ENCODE assay signal across 8 mouse cellular contexts in the genomic region with DNA sequence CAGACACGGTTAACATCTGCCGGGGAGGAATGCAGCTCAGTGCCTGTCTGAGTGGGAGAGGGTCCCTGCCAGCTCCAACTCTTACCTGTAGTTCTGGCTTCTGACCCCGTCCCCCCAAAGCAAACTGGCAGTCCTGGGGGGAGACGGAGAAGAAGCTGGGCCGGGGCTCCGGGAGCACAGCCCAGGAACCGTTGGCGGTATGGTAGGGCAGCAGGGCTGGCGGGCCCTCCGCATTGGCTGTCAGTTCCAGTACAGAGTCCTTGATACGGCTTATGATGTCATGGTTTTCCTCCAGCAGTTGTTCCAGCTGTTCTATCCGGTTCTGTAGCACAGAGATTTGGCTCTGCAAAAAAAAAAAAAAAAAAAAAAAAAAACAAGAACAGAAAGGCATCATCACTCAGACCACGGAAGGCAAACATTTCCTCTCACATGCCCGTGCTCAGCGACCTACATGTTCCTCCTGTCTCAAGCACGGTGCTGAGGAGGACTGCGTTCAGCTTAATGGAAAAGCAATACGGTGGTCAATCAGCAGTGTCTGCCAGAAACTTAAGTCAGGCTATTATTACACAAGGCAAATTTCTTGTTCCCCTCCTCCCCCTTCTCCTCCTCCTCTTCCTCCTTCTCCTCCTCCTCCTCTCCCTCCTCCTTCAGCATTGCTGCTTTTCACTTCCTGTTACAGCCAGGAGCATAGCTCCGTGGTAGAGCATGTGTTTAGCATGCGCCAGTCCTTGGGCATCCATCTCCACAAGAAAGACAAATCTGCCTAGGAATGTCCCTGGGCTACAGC. TPM values are rescaled to one million over a fixed set of nuclear protein-coding genes. Genes with fewer than 3 reads are reported as not detected.
DNase-seq lines count a peak whose midpoint lies in the region; ATAC-seq lines count a peak whose summit lies in the region.

No protein-coding gene starts in this region.

- DNase-seq in forebrain, embryonic 14.5 days (ENCODE audit: low spot score) = no peak
- peak; percentile 71 for DNase-seq in CD4-positive, CD25-positive, alpha-beta regulatory T cell, adult 2 months (ENCODE audit: low read depth, low spot score)
- peak; percentile 32 for DNase-seq in lung, postnatal 36 days
- DNase-seq in right cerebral cortex, postnatal 10 days (ENCODE audit: low spot score in 2 of 2) = no peak
- DNase-seq in kidney, postnatal 4 days = no peak
- no peak for DNase-seq in retina, postnatal 1 day

- no peak overlapping the region for H3K27ac ChIP-seq in forebrain, embryonic 12.5 days
- no peak overlapping the region for H3K27ac ChIP-seq in forebrain, embryonic 14.5 days (ENCODE audit: low read depth, low read length)
- peak overlapping the region in 1 of 2 experiments; percentile 47; a peak in 3 of 4 replicates for H3K27ac ChIP-seq in heart, embryonic 14.5 days (replicated peaks in 1 of 2; ENCODE audit: control insufficient read depth in 1 of 2, insufficient read depth in 1 of 2, low read depth in 2 of 2, low read length in 2 of 2)

- 0 out of 2 replicates have a peak overlapping the region, but pooled peaks have one; percentile 82 for H3K4me2 ChIP-seq in forebrain, embryonic 12.5 days
- H3K4me2 ChIP-seq in forebrain, embryonic 14.5 days (ENCODE audit: low read length) = no peak overlapping the region
- H3K4me2 ChIP-seq in heart, embryonic 14.5 days (ENCODE audit: low read length) = peak overlapping the region; percentile 76

- ATAC-seq in forebrain, embryonic 12.5 days (ENCODE audit: low FRiP score) = no peak
- ATAC-seq in forebrain, embryonic 14.5 days = no peak
- peak; percentile 24; the same call in 1 of the 2 replicates for ATAC-seq in heart, embryonic 14.5 days (ENCODE audit: insufficient number of reproducible peaks, insufficient read depth, low FRiP score, low read depth)

- peaks cover 16% of the 10 kb centered on the region for H3K4me1 ChIP-seq in forebrain, embryonic 12.5 days
- 0 out of 2 replicates have a peak, but pooled peaks cover 2% of the 10 kb centered on the region for H3K4me1 ChIP-seq in forebrain, embryonic 14.5 days (ENCODE audit: control insufficient read depth, insufficient read depth, low read length)
- H3K4me1 ChIP-seq in heart, embryonic 14.5 days (ENCODE audit: control insufficient read depth in 2 of 2, insufficient read depth in 2 of 2, low read length in 2 of 2) = peaks cover 10 to 20% of the 10 kb centered on the region in 2 experiments

- 88% methylated on average over 20 of the region's 20 CpGs for WGBS in forebrain, embryonic 12.5 days
- WGBS in forebrain, embryonic 14.5 days = 88% methylated on average over 20 of the region's 20 CpGs
- WGBS in heart, embryonic 14.5 days = 67% methylated on average over 20 of the region's 20 CpGs

- no peak overlapping the region for H3K4me3 ChIP-seq in forebrain, embryonic 12.5 days (replicated peaks)
- H3K4me3 ChIP-seq in forebrain, embryonic 14.5 days (ENCODE audit: low read depth, low read length) = no peak overlapping the region
- H3K4me3 ChIP-seq in heart, embryonic 14.5 days (ENCODE audit: control insufficient read depth in 1 of 2, insufficient read depth in 1 of 2, low read depth in 1 of 2, low read length in 2 of 2) = no peak overlapping the region

- H3K36me3 ChIP-seq in forebrain, embryonic 12.5 days (replicated peaks) = peaks cover 42% of the 10 kb centered on the region
- peaks cover 38% of the 10 kb centered on the region for H3K36me3 ChIP-seq in forebrain, embryonic 14.5 days (ENCODE audit: control insufficient read depth, insufficient read depth, low read length)
- peaks cover 42% of the 10 kb centered on the region for H3K36me3 ChIP-seq in heart, embryonic 14.5 days (ENCODE audit: control insufficient read depth, insufficient read depth, low read length)

- peaks cover 3% of the 10 kb centered on the region; the same call in 1 of the 2 replicates for H3K27me3 ChIP-seq in forebrain, embryonic 12.5 days
- no peaks in the 10 kb centered on the region for H3K27me3 ChIP-seq in forebrain, embryonic 14.5 days (replicated peaks; ENCODE audit: control insufficient read depth, insufficient read depth, low read length)
- no peaks in the 10 kb centered on the region for H3K27me3 ChIP-seq in heart, embryonic 14.5 days (ENCODE audit: control insufficient read depth, insufficient read depth, low read length)

- H3K9ac ChIP-seq in forebrain, embryonic 12.5 days = 0 out of 2 replicates have a peak overlapping the region, but pooled peaks have one; percentile 17
- H3K9ac ChIP-seq in forebrain, embryonic 14.5 days (ENCODE audit: low read length) = no peak overlapping the region
- peak overlapping the region; percentile 30; the same call in 1 of the 2 replicates for H3K9ac ChIP-seq in heart, embryonic 14.5 days (ENCODE audit: low read length)

- H3K9me3 ChIP-seq in forebrain, embryonic 12.5 days = no peaks in the 10 kb centered on the region
- no peaks in the 10 kb centered on the region for H3K9me3 ChIP-seq in forebrain, embryonic 14.5 days (replicated peaks; ENCODE audit: control insufficient read depth, low read length)
- H3K9me3 ChIP-seq in heart, embryonic 14.5 days (ENCODE audit: control insufficient read depth, low read length) = 0 out of 2 replicates have a peak, but pooled peaks cover 4% of the 10 kb centered on the region

RNA-seq across cellular contexts. Expression of a gene that starts 2.3 kb away (rescaled TPM):
- polyA plus RNA-seq in forebrain, embryonic 12.5 days (2016; fragmentation: Nextera tagmentation; extraction: Ambion mirVana) = 23.8 and 26.0 TPM in 2 replicates
- polyA plus RNA-seq in forebrain, embryonic 14.5 days (2014; fragmentation: Nextera tagmentation; extraction: Ambion mirVana) = 7.6 and 10.5 TPM in 2 replicates
- 15.9 and 19.5 TPM in 2 replicates for polyA plus RNA-seq in heart, embryonic 14.5 days (2014; fragmentation: Nextera tagmentation; extraction: Ambion mirVana)

RNA-seq across cellular contexts. Expression of a gene that starts 18.9 kb away (rescaled TPM):
- polyA plus RNA-seq in forebrain, embryonic 12.5 days (2016; fragmentation: Nextera tagmentation; extraction: Ambion mirVana) = 6.6 and 7.4 TPM in 2 replicates
- polyA plus RNA-seq in forebrain, embryonic 14.5 days (2014; fragmentation: Nextera tagmentation; extraction: Ambion mirVana) = 2.4 and 3.5 TPM in 2 replicates
- polyA plus RNA-seq in heart, embryonic 14.5 days (2014; fragmentation: Nextera tagmentation; extraction: Ambion mirVana) = 12.3 and 13.5 TPM in 2 replicates

RNA-seq across cellular contexts. Expression of a gene that starts 25.9 kb away (rescaled TPM):
- polyA plus RNA-seq in forebrain, embryonic 12.5 days (2016; fragmentation: Nextera tagmentation; extraction: Ambion mirVana) = 24.4 and 28.3 TPM in 2 replicates
- 27.2 and 30.7 TPM in 2 replicates for polyA plus RNA-seq in forebrain, embryonic 14.5 days (2014; fragmentation: Nextera tagmentation; extraction: Ambion mirVana)
- 18.2 and 23.1 TPM in 2 replicates for polyA plus RNA-seq in heart, embryonic 14.5 days (2014; fragmentation: Nextera tagmentation; extraction: Ambion mirVana)

RNA-seq across cellular contexts. Expression of a gene that starts 28.0 kb away (rescaled TPM):
- polyA plus RNA-seq in forebrain, embryonic 12.5 days (2016; fragmentation: Nextera tagmentation; extraction: Ambion mirVana) = 43.5 and 45.5 TPM in 2 replicates
- 29.6 and 36.4 TPM in 2 replicates for polyA plus RNA-seq in forebrain, embryonic 14.5 days (2014; fragmentation: Nextera tagmentation; extraction: Ambion mirVana)
- polyA plus RNA-seq in heart, embryonic 14.5 days (2014; fragmentation: Nextera tagmentation; extraction: Ambion mirVana) = 11.2 and 12.0 TPM in 2 replicates

RNA-seq across cellular contexts. Expression of a gene that starts 36.4 kb away (rescaled TPM):
- 3.3 and 4.3 TPM in 2 replicates for polyA plus RNA-seq in forebrain, embryonic 12.5 days (2016; fragmentation: Nextera tagmentation; extraction: Ambion mirVana)
- polyA plus RNA-seq in forebrain, embryonic 14.5 days (2014; fragmentation: Nextera tagmentation; extraction: Ambion mirVana) = 3.9 and 4.1 TPM in 2 replicates
- polyA plus RNA-seq in heart, embryonic 14.5 days (2014; fragmentation: Nextera tagmentation; extraction: Ambion mirVana) = 17.9 and 25.2 TPM in 2 replicates

Comparison
In these comparisons a context has a peak if more than half of its experiments do, and no peak if none do; other contexts are left out.
1. DNase-seq: peak in CD4-positive, CD25-positive, alpha-beta regulatory T cell, adult 2 months (single experiment) and lung, postnatal 36 days (single experiment); none in forebrain, embryonic 14.5 days (single experiment), right cerebral cortex, postnatal 10 days (0 of 2), kidney, postnatal 4 days (0 of 2) and retina, postnatal 1 day (single experiment).